Mouse (Mus musculus): ENCODE results near the gene 1110008P14Rik. TPM values are rescaled to one million over a fixed set of nuclear protein-coding genes. Genes with fewer than 3 reads are reported as not detected.
A peak's percentile ranks its signal among the peaks of the same experiment; 100 is the strongest.

1110008P14Rik gene
- 931 and 1,007 TPM in 2 replicates for polyA plus RNA-seq (2012; rRNA removed)

DNA sequence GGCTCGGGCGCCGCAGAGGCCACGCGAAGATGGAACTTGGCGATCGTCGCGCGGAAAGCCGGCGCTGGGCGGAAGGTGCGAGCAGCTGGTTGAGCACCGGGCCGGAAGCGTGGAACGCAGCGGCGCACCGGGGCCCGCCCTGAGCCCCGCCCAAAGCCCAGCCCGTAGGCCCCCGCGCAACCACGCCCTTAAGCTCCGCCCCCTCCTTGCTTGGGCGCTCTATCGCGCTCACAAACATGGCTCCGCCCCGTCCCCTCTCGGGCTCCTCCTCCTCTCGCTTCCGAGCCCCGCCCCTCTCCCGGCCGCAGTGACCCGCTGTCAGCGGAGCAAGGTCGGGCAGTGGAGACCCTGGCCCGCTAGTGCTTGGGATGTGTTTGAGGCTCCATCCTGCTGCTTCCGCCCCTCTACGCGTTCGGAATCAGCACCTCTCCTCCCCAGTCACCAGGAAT, at the start of gene 1110008P14Rik:
TSS of gene 1110008P14Rik (minus strand) at position 164 of the 449 bp plus-strand sequence.
- TF ChIP-seq CTCF (IDR thresholded peaks at IDR 0.05; ENCODE audit: extremely low read depth, insufficient read depth, low read length) = no peak
- TF ChIP-seq POLR2A (IDR thresholded peaks at IDR 0.05; ENCODE audit: extremely low read depth, insufficient read depth, low read length) = peak; percentile 46; the same call in 1 of the 2 replicates
- no peaks in the 10 kb centered on the region for H3K4me1 ChIP-seq (ENCODE audit: control insufficient read depth, insufficient read depth, low read length)
- peak within 1 kb of the TSS; percentile 60 for H3K4me3 ChIP-seq (ENCODE audit: insufficient read depth, low read length)
- peak within 1 kb of the TSS; percentile 4 for H3K27ac ChIP-seq (ENCODE audit: insufficient read depth, low read length)

GRCm38 (mm10) chr2:32430701-32431676, 49.3 kb upstream of the 1110008P14Rik start:
- peak; percentile 91 for TF ChIP-seq POLR2A (IDR thresholded peaks at IDR 0.05; ENCODE audit: extremely low read depth, insufficient read depth, low read length)
- no peak for TF ChIP-seq CTCF (IDR thresholded peaks at IDR 0.05; ENCODE audit: extremely low read depth, insufficient read depth, low read length)
- Histone ChIP-seq H3K4me3 (ENCODE audit: insufficient read depth, low read length) (peak overlapping the region; percentile 52), H3K27ac (ENCODE audit: insufficient read depth, low read length) (peak overlapping the region; percentile 45), H3K4me1 (ENCODE audit: control insufficient read depth, insufficient read depth, low read length) (peaks cover 19% of the 10 kb centered on the region)

GRCm38 (mm10) chr2:32429215-32429891, 47.6 kb upstream of the 1110008P14Rik start:
- TF ChIP-seq CTCF (IDR thresholded peaks at IDR 0.05; ENCODE audit: extremely low read depth, insufficient read depth, low read length) (no peak), POLR2A (IDR thresholded peaks at IDR 0.05; ENCODE audit: extremely low read depth, insufficient read depth, low read length) (no peak)
- no peak overlapping the region for H3K27ac ChIP-seq (ENCODE audit: insufficient read depth, low read length)

GRCm38 (mm10) chr2:32428262-32428722, 46.6 kb upstream of the 1110008P14Rik start:
- Histone ChIP-seq H3K27ac (ENCODE audit: insufficient read depth, low read length) (no peak overlapping the region), H3K4me1 (ENCODE audit: control insufficient read depth, insufficient read depth, low read length) (peaks cover 19% of the 10 kb centered on the region), H3K4me3 (ENCODE audit: insufficient read depth, low read length) (peak overlapping the region; percentile 52)
- TF ChIP-seq CTCF (IDR thresholded peaks at IDR 0.05; ENCODE audit: extremely low read depth, insufficient read depth, low read length) = no peak
- 0 out of 2 replicates have a peak, but pooled peaks have one; percentile 51 for TF ChIP-seq POLR2A (IDR thresholded peaks at IDR 0.05; ENCODE audit: extremely low read depth, insufficient read depth, low read length)

More at GRCm38 (mm10) chr2:32429215-32429891, 47.6 kb upstream of the 1110008P14Rik start:
- H3K4me3 ChIP-seq (ENCODE audit: insufficient read depth, low read length) = peak overlapping the region; percentile 52
- H3K4me1 ChIP-seq (ENCODE audit: control insufficient read depth, insufficient read depth, low read length) = peaks cover 19% of the 10 kb centered on the region

DNA sequence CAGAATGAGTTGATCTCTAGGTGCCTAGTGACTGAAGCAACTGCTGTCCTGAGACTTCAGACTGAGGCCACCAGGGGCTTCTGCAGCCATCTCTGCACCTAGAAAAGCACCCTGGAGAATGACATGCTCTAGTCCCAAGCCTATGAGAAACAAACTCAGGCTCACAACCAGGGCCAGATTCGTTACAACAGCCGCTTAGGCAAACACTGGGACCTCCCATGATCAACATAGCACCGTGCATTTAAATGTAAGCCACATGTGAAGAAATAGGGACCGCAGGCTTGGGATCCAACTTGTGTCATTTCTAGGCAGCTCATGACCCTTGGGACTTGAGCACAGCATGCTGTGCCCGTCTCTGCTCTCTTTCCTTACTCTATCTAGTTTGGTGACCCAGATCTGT, 46.0 kb upstream of the 1110008P14Rik start:
- H3K4me3 ChIP-seq (ENCODE audit: insufficient read depth, low read length) = peak overlapping the region; percentile 52; the same call in 1 of the 2 replicates
- no peak overlapping the region for H3K27ac ChIP-seq (ENCODE audit: insufficient read depth, low read length)
- H3K4me1 ChIP-seq (ENCODE audit: control insufficient read depth, insufficient read depth, low read length) = peaks cover 19% of the 10 kb centered on the region
- no peak for TF ChIP-seq CTCF (IDR thresholded peaks at IDR 0.05; ENCODE audit: extremely low read depth, insufficient read depth, low read length)
- TF ChIP-seq POLR2A (IDR thresholded peaks at IDR 0.05; ENCODE audit: extremely low read depth, insufficient read depth, low read length) = no peak

GRCm38 (mm10) chr2:32426141-32426540, 44.4 kb upstream of the 1110008P14Rik start:
- peaks cover 18% of the 10 kb centered on the region for H3K4me1 ChIP-seq (ENCODE audit: control insufficient read depth, insufficient read depth, low read length)
- no peak overlapping the region for H3K4me3 ChIP-seq (ENCODE audit: insufficient read depth, low read length)
- TF ChIP-seq CTCF (IDR thresholded peaks at IDR 0.05; ENCODE audit: extremely low read depth, insufficient read depth, low read length) (no peak), POLR2A (IDR thresholded peaks at IDR 0.05; ENCODE audit: extremely low read depth, insufficient read depth, low read length) (no peak)
- no peak overlapping the region for H3K27ac ChIP-seq (ENCODE audit: insufficient read depth, low read length)

GRCm38 (mm10) chr2:32425568-32425967, 43.8 kb upstream of the 1110008P14Rik start:
- TF ChIP-seq CTCF (IDR thresholded peaks at IDR 0.05; ENCODE audit: extremely low read depth, insufficient read depth, low read length) (no peak), POLR2A (IDR thresholded peaks at IDR 0.05; ENCODE audit: extremely low read depth, insufficient read depth, low read length) (0 out of 2 replicates have a peak, but pooled peaks have one; percentile 12)
- H3K4me1 ChIP-seq (ENCODE audit: control insufficient read depth, insufficient read depth, low read length) = peaks cover 18% of the 10 kb centered on the region

DNA sequence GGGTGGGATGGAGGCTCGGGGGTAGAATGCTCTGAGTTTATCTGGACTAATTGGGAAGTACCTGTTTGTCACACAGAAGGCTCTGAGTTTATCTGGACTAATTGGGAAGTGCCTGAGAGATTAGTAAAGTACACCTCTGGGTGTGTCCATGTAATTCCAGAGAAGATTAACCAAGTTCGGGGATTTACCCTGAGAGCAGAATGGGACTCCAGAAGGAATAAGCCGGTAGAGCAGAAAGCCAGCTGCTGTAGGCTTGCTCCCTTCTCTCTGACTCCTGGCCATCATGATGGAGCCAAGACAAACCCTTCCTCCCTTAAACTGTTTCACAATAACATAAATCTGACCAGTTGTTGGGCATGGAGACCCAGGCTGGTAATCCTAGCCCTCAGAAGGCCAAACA, 43.1 kb upstream of the 1110008P14Rik start:
- H3K4me3 ChIP-seq (ENCODE audit: insufficient read depth, low read length) = no peak overlapping the region
- TF ChIP-seq POLR2A (IDR thresholded peaks at IDR 0.05; ENCODE audit: extremely low read depth, insufficient read depth, low read length) (no peak), CTCF (IDR thresholded peaks at IDR 0.05; ENCODE audit: extremely low read depth, insufficient read depth, low read length) (no peak)
- peaks cover 18% of the 10 kb centered on the region for H3K4me1 ChIP-seq (ENCODE audit: control insufficient read depth, insufficient read depth, low read length)
- no peak overlapping the region for H3K27ac ChIP-seq (ENCODE audit: insufficient read depth, low read length)

More at GRCm38 (mm10) chr2:32425568-32425967, 43.8 kb upstream of the 1110008P14Rik start:
- Histone ChIP-seq H3K27ac (ENCODE audit: insufficient read depth, low read length) (no peak overlapping the region), H3K4me3 (ENCODE audit: insufficient read depth, low read length) (no peak overlapping the region)
